Mouse (Mus musculus): ENCODE measurements around the gene Vsig8.

GRCm38 (mm10) chr1:172522524-172522923 lies 33.2 kb upstream of the Vsig8 start:
- TF ChIP-seq CTCF (IDR thresholded peaks at IDR 0.05; ENCODE audit: control insufficient read depth, insufficient read depth, insufficient read length) (no peak), CEBPB (IDR thresholded peaks at IDR 0.05; ENCODE audit: low read depth) (no peak), MAX (IDR thresholded peaks at IDR 0.05) (no peak), MYOD1 (IDR thresholded peaks at IDR 0.05; ENCODE audit: control insufficient read depth, insufficient read length, low read depth) (no peak)
